Mouse (Mus musculus): ENCODE measurements at regions not wholly inside any gene's neighbourhood (a gene's known extent, or its start where the extent isn't known, plus 50 kb on each side); places are given as distances from the start of the nearest gene placed in this dataset.

- TF ChIP-seq CTCF (IDR thresholded peaks at IDR 0.05; ENCODE audit: low read depth, low read length), result no peak
- no peak for TF ChIP-seq POLR2A (IDR thresholded peaks at IDR 0.05; ENCODE audit: borderline replicate concordance, low read depth, low read length)
Observed at GRCm38 (mm10) chr4:72328282-72329025, 127.7 kb upstream of the Tle1 start.
